Mouse (Mus musculus) mouse trophoblast stem cell (cell line): ENCODE data around the gene Lin54.
"Not testable (repeated sequence)": the region's sequence is repeated elsewhere in the genome, so short reads cannot be mapped to it uniquely, and the experiment has no call there.

Experiments
- in situ Hi-C, 2 experiments: fragments of 300-500 bp; cut with MseI, MboI; formaldehyde crosslinking; loops; 2 replicates in 1 of 2; 3 replicates in 1 of 2; pipeline ENCODE4 v1.15.1; 2025

The Lin54 gene

DNA sequence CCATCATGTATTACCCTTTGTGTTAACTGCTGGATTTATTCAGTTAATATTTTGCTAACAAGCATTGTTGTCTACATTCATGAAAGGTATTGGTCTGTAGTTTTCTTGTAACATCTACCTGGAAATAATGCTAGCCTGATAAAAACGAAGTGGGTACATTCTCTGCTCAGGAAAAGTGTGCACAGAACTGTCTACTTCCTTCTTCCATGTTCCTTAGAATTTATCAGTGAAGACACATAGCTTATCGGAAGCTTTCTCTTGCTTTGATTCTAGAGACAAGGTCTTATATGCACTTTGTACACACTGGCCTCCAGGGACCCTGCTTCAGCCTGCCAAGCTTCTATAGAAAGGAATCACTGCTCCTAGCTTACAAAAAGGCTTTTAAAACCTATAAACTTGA lies 11.1 kb downstream of the Lin54 start:
- in situ Hi-C loops, result no loop called here

DNA sequence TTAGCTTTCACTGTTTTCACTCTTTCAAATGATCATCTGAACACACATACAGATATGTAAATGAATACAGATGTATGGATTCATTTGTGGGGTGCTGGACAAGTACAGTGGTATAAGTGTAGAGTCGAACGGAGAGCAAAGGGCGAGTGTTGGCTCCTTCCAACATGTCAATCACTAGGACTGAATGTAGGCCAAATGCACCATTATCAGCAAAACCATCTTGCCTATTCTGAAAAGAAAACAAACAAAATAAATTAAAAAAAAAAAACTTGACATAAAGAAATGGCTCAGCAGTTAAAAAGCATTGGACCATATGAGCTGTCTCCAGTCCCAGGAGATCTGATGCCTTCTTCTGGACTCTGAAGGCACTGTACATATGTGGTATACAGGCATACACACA lies 12.2 kb downstream of the Lin54 start:
- in situ Hi-C loops, result no loop called here

DNA sequence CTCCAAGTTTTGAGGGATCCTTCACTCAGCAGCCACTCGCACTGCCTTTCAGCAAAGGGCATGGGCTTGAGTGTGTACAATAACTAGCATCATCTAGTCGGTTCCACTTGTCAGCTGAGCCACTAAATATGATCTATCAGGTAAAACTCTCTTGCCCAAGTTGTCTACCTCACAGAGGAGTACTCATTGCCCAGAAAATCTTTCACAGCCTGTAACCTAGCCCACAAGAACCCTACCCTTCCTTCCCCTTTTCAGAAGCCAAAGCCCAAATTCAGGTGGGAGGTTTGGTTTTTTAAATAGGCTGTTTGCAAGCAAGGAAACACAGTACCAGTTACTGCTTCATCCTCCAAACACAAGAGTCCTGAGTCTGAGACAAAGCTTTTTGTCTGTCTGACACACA lies 13.3 kb downstream of the Lin54 start:
- in situ Hi-C loops, result no loop called here

DNA sequence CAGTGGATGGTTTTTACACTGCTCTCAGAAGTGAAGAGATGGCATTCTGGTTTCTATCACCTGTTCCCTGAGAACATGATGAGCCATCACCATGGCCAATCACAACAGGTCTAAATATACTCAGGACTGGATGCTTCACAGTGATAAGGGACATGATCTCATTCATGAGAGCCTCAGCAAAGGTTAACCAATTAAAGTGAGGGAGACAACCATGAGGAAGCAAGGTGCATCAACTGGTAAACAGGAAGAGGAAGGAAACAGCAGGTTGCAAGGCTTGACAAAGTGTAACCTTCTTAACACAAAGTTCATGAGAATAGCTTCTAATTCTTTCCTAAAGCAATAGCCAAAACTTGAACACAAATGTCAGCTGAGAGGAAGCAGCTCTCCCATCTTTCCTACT lies 16.9 kb downstream of the Lin54 start:
- in situ Hi-C loops, result no loop called here

DNA sequence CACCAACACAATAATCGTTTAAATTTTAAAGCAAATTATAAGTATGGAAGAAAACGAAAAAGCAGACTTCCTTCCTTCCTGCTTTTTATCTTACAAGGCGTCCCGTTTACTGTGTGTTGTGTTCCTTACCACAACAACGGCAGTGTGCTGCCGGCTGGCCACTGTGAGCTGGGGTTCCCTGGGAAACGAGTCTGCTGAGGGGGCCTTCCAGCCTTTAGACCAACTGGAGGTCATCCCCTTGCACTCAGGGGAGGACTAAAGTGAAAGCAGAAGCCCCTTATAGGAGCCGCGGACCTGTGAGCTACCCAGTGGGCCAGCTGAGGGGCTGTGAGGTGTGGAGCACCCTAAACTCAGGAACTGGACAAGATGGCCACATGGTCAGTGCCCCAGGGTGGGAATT lies 22.8 kb downstream of the Lin54 start:
- in situ Hi-C loops, result no loop called here

DNA sequence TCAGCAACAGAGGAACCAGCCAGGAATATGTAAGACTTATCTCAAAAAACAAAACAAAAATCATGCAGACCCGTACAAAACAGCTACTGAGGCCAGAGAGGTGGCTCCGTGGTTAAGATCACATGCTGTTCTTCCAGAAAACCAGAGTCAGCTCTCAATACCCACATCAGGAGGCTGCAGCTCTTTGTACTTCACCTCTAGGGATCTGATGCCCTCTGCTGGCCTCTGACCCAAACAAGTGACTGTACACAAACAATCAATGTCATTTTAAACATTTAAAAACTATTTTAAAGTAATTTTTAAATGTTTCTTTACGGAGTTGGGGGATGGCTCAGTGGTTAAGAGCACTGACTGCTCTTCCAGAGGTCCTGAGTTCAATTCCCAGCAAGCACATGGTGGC lies 24.1 kb downstream of the Lin54 start:
- in situ Hi-C loops, result no loop called here

DNA sequence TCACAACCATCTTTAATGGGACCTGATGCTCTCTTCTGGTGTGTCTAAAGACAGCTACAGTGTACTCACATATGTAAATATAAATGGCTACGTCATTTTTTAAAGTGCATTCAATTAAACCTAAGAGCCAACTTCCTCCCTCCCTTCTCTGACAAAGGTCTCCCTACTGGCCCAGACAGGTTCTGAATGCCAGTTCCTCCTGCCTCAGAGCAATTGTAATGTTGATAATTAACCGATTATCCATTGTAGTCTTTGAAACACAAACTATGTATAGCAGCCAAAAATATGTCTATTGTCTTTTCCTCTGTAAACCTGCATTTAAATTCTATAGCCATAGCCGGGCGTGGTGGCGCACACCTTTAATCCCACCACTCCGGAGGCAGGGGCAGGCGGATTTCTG lies 33.1 kb downstream of the Lin54 start:
- in situ Hi-C loops, result no loop called here

DNA sequence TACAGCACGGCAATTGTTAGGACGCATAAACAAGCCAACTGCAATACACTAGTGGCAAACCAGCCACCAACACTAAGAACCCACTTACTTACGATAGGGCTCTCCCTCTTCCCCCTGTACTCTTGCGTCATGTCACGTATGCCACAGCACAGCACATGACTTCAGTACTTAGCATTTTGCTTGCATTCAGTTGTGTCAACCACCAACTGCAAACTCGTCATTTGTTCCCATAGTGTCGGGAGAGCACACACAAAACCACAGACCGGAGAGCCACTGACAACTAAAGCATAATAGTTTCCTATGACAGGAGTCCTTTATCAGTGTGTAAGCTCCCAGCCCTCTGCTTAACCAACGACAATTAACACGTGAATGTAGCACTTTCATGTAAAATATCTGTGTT lies 33.8 kb downstream of the Lin54 start:
- in situ Hi-C loops, result no loop called here

DNA sequence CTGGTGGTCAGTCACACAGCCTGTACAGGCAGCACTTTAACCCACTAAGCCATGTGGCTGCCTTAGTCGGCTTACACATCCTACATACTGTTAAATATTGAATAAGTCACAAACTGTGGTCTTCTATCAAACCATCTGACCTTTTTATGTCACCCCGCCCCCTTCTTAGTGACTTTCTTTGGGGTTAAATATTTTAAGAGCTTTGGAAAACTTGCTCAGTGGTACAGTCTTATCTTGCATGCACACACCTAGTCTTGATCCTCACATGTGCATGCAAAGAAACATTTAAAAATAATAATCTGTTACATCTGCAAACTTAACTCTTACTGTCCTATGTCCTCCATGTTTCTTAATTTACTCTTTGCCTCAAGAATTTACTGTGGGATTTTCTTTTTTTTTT lies 38.1 kb downstream of the Lin54 start:
- in situ Hi-C loops, result no loop called here

DNA sequence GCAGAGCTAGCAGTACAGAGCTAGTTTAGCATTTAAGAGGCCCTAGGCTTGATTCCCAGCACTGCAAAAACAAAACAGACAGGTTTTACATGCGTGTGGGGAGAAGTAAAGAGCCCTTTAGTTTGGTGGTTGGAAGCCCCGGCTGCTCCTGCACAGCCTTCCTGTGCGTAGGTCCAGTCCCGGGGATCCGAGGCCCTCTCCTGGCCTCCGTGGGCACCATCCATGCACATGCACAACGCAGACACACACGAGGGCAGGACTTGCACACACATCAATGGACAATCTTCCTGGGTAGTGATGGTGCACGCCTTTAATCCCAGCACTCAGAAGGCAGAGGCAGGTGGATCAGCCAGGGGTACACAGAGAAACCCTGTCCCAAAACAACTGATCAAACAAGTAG lies 38.9 kb downstream of the Lin54 start:
- in situ Hi-C loops, result no loop called here

DNA sequence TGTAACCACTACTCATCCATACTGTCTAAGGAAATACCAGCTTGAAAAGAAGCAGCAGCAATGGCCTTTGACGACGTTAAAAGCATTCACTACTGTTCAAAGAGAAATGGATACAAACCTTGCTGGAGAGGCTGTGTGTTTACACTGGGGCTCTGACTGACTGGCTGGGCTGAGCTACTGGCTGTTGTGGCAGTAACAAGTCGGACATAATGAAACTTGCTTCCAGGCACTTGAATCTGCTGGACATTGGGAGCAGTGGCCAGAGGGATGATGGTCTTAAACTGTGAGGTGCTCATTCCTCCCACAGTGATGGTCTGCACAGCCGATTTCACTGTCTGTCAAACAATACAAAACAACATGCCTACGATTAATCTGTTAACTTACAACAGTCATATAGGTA lies 41.0 kb downstream of the Lin54 start:
- in situ Hi-C loops, result loop anchor here in 1 of 2 experiments (10.0 kb wide), 1 partner anchor 75 kb away; no protein-coding TSS in a partner anchor

DNA sequence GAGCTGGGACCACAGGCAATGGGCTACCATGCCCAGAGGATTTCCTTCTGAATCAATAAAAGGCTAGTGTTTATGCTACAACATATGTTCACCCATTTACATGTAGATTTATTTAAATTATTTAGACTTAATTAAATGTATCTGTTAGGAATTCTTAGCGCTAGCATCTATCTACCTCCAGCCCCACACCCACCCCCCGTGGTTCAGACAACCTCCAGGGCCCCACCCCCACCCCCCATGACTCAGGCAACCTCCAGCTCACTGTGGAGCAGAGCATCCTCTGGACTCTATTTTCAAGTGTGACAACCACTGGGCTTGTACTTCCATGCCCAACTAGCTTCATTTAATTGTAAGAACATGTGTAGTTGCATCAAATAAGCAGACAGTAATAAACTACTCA lies 48.6 kb downstream of the Lin54 start:
- in situ Hi-C loops, result loop anchor here in 1 of 2 experiments (10.0 kb wide), 1 partner anchor 83 kb away; no protein-coding TSS in a partner anchor

DNA sequence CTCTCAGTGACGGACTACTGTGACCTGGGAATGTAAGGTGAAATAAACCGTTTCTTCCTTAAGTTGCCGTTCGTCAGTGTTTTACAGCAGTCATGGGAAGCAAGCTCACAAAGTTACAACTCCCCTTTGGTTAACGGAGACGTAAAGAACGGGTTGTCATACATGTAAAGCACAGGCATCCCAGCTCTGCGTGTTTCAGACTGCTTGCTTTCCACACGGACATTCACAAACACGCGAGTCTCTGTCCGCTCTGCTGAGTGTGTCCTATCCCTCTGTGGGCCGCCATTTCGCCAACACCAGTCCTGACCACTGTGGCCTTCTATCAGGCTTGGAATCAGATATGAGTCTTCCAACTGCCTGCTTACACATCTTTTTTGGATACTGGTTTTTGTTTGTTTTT lies 61.6 kb downstream of the Lin54 start:
- in situ Hi-C loops, result no loop called here

DNA sequence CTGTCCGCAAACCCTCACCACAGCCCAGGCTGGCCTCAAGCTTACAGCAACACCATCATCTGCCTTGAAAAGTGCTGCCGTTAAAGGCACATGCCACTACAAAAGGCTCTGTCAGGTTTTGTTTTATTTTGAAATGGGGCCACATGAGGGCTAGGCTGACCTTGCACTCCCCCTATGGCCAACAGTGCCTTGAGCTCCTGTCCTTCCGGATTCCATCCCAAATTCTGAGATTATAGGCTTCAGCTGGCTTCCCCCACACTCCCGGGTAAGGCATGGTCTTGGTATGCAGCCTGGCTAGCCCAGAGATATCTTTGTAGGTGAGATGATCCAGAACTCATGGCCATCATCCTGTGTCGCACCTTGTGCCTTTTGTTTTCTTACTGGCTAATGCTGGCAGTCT lies 62.5 kb downstream of the Lin54 start:
- in situ Hi-C loops, result no loop called here

DNA sequence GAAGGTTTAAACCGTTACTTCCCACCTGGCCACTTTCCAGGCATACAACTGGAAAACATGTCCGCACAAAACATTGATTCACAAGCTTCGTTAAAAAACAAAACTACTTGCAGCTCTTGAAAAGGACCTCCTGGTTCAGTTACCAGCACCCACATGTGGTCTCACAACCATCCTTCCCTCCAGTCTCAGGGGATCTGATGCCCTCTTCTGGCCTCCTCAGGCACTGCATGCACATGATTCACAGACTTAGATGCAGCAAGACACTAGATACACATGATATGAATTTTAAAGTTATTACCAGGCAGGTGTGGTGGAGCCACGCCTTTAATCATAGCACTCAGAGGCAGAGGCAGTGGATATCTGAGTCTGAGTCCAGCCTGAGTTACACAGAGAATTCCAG lies 63.4 kb downstream of the Lin54 start:
- in situ Hi-C loops, result no loop called here

DNA sequence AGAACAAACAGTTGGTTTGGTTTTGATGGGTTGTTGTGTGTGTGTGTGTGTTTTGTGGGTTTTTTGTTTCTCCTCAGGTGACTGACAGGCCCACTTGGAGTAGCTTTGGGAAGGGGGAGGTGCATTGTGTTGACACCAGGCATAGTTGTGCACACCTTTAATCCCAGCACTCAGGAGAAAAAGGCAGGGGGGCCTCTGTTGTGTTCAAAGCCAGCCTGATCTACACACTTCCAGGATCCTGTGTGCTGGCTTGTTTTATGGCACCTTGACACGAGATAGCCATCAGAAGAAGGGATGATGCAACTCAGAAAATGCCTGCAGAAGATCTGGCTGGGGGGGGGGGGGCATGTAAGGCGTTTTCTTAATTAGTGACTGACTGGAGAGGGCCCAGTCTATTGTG lies 69.5 kb downstream of the Lin54 start:
- in situ Hi-C loops, result no loop called here

DNA sequence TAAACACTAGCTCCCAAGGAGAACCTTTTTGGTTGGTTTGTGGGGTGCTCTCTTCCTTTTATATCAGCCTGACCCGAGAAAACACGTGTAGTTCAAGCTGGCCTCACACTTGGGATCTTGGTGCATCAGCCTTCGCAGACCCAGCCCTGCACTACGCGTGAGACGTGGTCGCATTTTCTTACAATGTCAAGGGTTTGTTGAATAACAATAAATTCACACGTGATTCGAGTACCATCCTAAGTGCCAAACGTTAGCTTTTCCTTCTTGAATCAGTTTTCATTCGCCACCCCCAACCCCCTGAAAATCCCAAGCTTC lies 70.4 kb downstream of the Lin54 start:
- in situ Hi-C loops, result no loop called here

DNA sequence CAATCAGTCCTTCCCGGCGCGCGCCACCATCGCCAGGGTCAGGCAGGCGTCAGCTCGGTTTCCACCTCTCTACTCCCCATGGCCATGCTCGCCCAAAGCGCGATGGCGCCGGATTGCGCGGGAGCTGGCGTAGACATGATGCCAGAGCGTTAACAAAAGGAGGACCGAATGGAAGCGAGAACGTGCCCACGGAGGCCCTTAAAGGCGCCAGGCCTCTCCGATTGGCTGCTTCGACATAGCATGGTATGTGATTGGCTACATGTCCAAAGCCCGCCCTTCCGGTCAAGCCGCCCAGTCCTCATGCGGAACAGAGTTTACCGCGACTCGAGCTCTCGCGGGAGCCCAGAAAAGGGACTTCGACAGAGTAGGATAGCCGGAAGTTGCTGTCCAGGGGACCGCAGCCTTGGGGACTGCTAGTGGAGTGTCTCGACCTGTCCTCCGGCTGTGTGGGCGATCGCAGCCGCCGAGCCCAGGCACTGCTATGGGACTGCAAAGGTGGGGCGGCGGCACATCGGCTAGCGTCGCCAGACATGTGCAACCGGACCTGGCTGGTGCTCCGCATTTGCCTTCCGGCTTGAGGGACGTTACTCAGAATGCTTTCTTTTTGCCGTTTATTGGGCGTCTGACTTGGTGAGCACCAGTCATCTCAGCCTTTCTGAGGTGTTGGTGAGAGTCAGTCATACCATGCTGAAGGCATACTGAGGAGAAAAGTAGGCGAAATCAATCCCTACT lies 70.9 kb downstream of the Lin54 start:
- in situ Hi-C loops, result no loop called here

DNA sequence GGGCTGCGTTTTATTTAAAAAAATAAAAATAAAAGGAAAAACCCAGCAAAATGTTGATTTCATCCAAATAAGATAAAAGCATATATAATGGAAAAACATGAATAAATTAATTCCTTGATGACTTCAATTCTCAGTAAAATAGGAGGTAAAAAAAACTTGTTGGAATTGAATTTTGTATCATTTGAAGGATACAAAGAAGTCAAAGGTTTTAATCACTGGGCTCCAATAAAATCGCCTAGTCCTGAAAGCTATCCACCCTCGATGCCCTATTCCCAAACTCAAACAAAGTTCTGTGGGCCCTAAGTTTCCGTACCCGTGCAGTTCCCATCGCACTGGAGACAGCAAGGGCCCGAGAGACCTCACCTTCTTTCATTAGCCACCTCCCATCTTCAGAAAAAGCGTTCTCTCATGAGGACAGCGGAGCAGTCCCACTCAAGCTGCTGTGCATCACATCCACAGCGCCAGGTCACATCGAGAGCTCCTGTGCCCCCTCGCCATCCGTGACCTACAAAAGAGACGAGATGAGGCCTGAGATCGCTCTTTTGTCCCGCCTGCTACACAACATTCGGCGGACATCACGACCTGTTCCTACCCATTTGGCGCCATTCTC lies 71.6 kb downstream of the Lin54 start:
- in situ Hi-C loops, result no loop called here

DNA sequence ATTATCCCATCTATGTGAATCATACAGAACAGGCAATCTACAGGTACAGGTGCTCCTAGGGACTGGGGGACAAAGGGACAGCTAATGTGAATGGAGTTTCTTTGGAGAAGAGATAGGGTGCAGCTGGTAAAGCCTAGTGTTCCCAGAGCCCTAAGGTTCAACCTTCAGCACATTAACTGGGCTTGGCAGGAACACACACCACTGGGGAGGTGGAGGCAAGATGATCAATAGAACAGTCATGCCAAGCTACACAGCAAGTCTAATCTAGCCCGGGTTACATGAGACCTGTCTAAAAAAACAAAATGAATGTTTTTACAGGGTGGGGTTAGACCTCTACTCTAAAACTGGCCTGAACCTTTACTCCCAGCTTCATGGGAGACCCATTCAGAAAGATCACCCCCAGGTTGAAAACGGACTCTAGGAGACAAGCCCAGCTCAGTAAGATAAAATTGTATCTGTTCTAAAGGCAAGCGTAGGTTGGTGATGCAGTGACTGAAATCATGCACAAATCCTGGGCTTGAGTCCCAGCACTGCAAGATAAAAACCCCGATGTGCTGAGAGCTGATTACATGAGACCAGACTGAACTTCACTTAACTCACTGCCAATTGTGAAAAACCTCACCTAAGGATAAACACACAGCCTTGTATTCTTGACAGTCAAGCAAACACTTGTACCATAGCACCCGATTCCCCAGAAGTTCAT lies 72.3 kb downstream of the Lin54 start:
- in situ Hi-C loops, result no loop called here

DNA sequence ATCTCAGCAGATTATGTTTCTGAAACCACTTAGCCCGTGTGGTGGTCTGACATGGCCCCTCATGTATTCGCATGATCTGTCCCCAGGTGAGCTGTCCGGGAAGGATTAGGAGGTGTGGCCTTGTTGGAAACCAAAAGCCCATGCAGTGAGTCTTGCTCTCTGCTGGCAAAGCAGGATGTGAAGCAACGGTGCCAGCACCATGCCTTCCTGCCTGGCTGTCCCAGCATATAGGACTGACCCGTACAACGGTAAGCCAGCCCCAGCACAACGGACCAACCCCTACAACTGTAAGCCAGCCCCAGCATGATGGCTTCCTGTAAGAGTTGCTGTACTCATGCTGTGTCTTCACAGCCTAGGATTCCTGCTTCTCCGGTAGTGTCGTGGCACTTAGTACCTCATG lies 73.2 kb downstream of the Lin54 start:
- in situ Hi-C loops, result no loop called here

DNA sequence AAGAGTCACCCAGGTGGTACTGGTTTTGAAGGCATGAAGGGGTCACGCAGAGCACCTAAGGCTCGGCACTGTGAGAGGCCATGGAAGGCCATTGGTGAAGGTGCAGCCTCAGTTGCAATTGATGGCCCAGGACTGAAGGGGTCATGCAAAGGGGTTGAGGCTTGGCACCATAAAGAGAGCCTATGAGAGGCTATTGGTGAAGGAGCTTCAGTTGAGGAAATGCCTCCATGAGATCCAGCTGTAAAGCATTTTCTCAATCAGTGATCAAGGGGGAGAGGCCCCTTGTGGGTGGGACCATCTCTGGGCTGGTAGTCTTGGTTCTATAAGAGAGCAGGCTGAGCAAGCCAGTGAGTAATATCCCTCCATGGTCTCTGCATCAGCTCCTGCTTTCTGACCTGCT lies 74.6 kb downstream of the Lin54 start:
- in situ Hi-C loops, result not testable (repeated sequence)

DNA sequence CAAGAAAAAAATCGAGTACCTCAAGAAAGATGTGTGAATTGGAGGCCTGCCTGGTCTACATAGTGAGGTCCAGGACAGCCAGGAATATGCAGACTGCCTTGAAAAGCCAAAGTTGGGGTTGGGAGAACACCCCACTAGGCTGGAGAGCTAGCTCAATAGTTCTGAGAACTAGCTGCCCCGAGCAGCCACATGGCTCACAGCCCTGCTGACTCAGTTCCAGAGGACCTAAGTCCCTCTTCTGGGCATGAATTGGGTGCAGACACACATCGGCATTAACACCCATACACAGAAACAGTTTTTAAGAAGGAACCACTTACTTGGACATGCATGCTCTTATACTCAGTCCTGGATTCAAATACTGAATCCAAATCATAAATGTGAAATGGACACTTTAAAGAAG lies 76.2 kb downstream of the Lin54 start:
- in situ Hi-C loops, result no loop called here
